Comparison of ENCODE assay signal across 26 mouse cellular contexts in genomic region chr5:124216403-124216802, GRCm38 (mm10). TPM values are rescaled to one million over a fixed set of nuclear protein-coding genes. Genes with fewer than 3 reads are reported as not detected.
A peak's percentile ranks its signal among the peaks of the same experiment; 100 is the strongest.
DNase-seq lines count a peak whose midpoint lies in the region; ATAC-seq and TF ChIP-seq lines count a peak whose summit lies in the region.
"Had no signal": no experiment of that assay in that cellular context is flagged by ENCODE, and none has a peak within 500 bp of the region (broad histone marks: within the 10 kb centered on the region; RNA-seq: fewer than 3 reads in every experiment).

No protein-coding gene starts in this region.

- no peak for ATAC-seq in heart, embryonic 16.5 days (replicated peaks; ENCODE audit: extremely low read depth, insufficient read depth, low FRiP score)
- 0 out of 2 replicates have a peak, but pooled peaks have one; percentile 19 for ATAC-seq in monocyte, adult 5-6 weeks (replicated peaks; ENCODE audit: insufficient number of reproducible peaks, low FRiP score, low TSS enrichment, poor library complexity, severe bottlenecking)
- ATAC-seq: forebrain, embryonic 15.5 days; intestine, postnatal 0 days; Patski had no signal

- H3K9ac ChIP-seq in heart, embryonic 16.5 days (ENCODE audit: low read length) = peak overlapping the region; percentile 33; the same call in 1 of the 2 replicates
- H3K9ac ChIP-seq: embryonic facial prominence, embryonic 15.5 days; forebrain, embryonic 15.5 days; hindbrain, embryonic 12.5 days; hindbrain, embryonic 15.5 days had no signal

- no peaks in the 10 kb centered on the region for H3K9me3 ChIP-seq in heart, embryonic 16.5 days (replicated peaks; ENCODE audit: control insufficient read depth, low read length)
- no peaks in the 10 kb centered on the region for H3K9me3 ChIP-seq in heart, embryonic 10.5 days
- H3K9me3 ChIP-seq: embryonic facial prominence, embryonic 15.5 days; forebrain, embryonic 15.5 days; G1E; hindbrain, embryonic 12.5 days; hindbrain, embryonic 15.5 days had no signal

- H3K4me3 ChIP-seq in gastrocnemius, adult 2 months = no peak overlapping the region
- H3K4me3 ChIP-seq in heart, embryonic 16.5 days (ENCODE audit: low read length) = no peak overlapping the region
- H3K4me3 ChIP-seq in heart, embryonic 10.5 days = no peak overlapping the region
- no peak overlapping the region for H3K4me3 ChIP-seq in left cerebral cortex, adult 2 months
- H3K4me3 ChIP-seq: embryonic facial prominence, embryonic 15.5 days; forebrain, embryonic 15.5 days; hindbrain, embryonic 12.5 days; hindbrain, embryonic 15.5 days had no signal

- TF ChIP-seq CTCF in gastrocnemius, adult 2 months (IDR thresholded peaks at IDR 0.05) = no peak
- no peak for TF ChIP-seq CTCF in left cerebral cortex, adult 2 months (IDR thresholded peaks at IDR 0.05)

- no peaks in the 10 kb centered on the region for H3K27me3 ChIP-seq in heart, embryonic 16.5 days (ENCODE audit: control insufficient read depth, insufficient read depth, low read length)
- no peaks in the 10 kb centered on the region for H3K27me3 ChIP-seq in heart, embryonic 10.5 days (ENCODE audit: insufficient read depth, poor library complexity, severe bottlenecking)
- H3K27me3 ChIP-seq: CH12.LX; embryonic facial prominence, embryonic 15.5 days; forebrain, embryonic 15.5 days; hindbrain, embryonic 15.5 days; Patski had no signal

- intact Hi-C loops in gastrocnemius, adult 2 months (cut with DNase I) = no loop called here
- intact Hi-C loops in left cerebral cortex, adult 2 months (cut with DNase I) = no loop called here
- intact Hi-C loops in left cerebral cortex, postnatal 14 days (cut with DNase I) = no loop called here

- WGBS in heart, embryonic 16.5 days = 86% methylated on average over 6 of the region's 6 CpGs
- 77% methylated on average over 6 of the region's 6 CpGs for WGBS in heart, embryonic 10.5 days

- peaks cover 89% of the 10 kb centered on the region for H3K4me1 ChIP-seq in heart, embryonic 16.5 days (ENCODE audit: control insufficient read depth, insufficient read depth, low read length)
- peaks cover 84% of the 10 kb centered on the region for H3K4me1 ChIP-seq in heart, embryonic 10.5 days

- peak overlapping the region; percentile 85; the same call in 1 of the 2 replicates for H3K27ac ChIP-seq in gastrocnemius, adult 2 months
- peak overlapping the region; percentile 98; the same call in 1 of the 2 replicates for H3K27ac ChIP-seq in heart, embryonic 16.5 days (ENCODE audit: low read length)
- no peak overlapping the region for H3K27ac ChIP-seq in heart, embryonic 10.5 days
- peak overlapping the region; percentile 90 for H3K27ac ChIP-seq in left cerebral cortex, adult 2 months
- H3K27ac ChIP-seq: embryonic facial prominence, embryonic 15.5 days; forebrain, embryonic 15.5 days; hindbrain, embryonic 12.5 days; hindbrain, embryonic 15.5 days had no signal

- no peak overlapping the region for H3K4me2 ChIP-seq in heart, embryonic 16.5 days (ENCODE audit: low read depth, low read length)
- H3K4me2 ChIP-seq: embryonic facial prominence, embryonic 15.5 days; forebrain, embryonic 15.5 days; hindbrain, embryonic 12.5 days; hindbrain, embryonic 15.5 days had no signal

- peaks cover 5% of the 10 kb centered on the region; the same call in 1 of the 2 replicates for H3K36me3 ChIP-seq in heart, embryonic 16.5 days (ENCODE audit: control insufficient read depth, insufficient read depth)
- H3K36me3 ChIP-seq in heart, embryonic 10.5 days = peaks cover 18% of the 10 kb centered on the region; the same call in 1 of the 2 replicates
- H3K36me3 ChIP-seq: embryonic facial prominence, embryonic 15.5 days; forebrain, embryonic 15.5 days; hindbrain, embryonic 12.5 days; hindbrain, embryonic 15.5 days had no signal

- DNase-seq in gastrocnemius, adult 2 months = no peak
- DNase-seq in gastrocnemius, adult 8-10 months (ENCODE audit: low spot score in 2 of 2) = no peak
- no peak for DNase-seq in heart, embryonic 10.5 days (ENCODE audit: low spot score)
- DNase-seq in left cerebral cortex, adult 2 months (ENCODE audit: extremely low spot score in 1 of 2, low spot score in 2 of 2) = no peak
- DNase-seq in left cerebral cortex, postnatal 14 days (ENCODE audit: low spot score in 2 of 2) = no peak
- DNase-seq: adrenal gland, postnatal 10 days; adrenal gland, postnatal 36 days; B cell, adult 2 months; cerebellum, adult 11-12 months; cerebellum, adult 8-10 months; cerebellum, postnatal 10 days; cerebellum, postnatal 36 days; embryo, embryonic 11 days; gastrocnemius, postnatal 14 days; heart, adult 18-20 months; heart, postnatal 14 days had no signal

RNA-seq across cellular contexts. Expression of gene Pitpnm2, which starts 33.2 kb away (rescaled TPM):
- total RNA-seq in gastrocnemius, adult 2 months (2021) = 10 to 100 TPM; 18.1 to 28.4 TPM
- total RNA-seq in gastrocnemius, adult 8-10 months (2022) = 10 to 100 TPM; 19.3 to 22.4 (median 20.8) TPM
- 6.9 and 7.3 TPM in 2 replicates for polyA plus RNA-seq in heart, embryonic 16.5 days (2015; fragmentation: Nextera tagmentation; extraction: Ambion mirVana)
- 4.8 and 6.1 TPM in 2 replicates for polyA plus RNA-seq in heart, embryonic 10.5 days (2016; fragmentation: Nextera tagmentation; extraction: Ambion mirVana)
- 100 to 1,000 TPM; 317 to 336 TPM for total RNA-seq in left cerebral cortex, adult 2 months (2021)
- total RNA-seq in left cerebral cortex, postnatal 14 days (2021) = 100 to 1,000 TPM; 202 to 237 TPM
- total RNA-seq in monocyte, adult 5-6 weeks (2017) = 1.1 to 2.8 TPM (median 1.3 TPM) in 3 replicates
